ENCODE assay signal across 21 mouse cellular contexts in genomic region chr10:116006675-116007074, GRCm38 (mm10). TPM values are rescaled to one million over a fixed set of nuclear protein-coding genes. Genes with fewer than 3 reads are reported as not detected.
DNase-seq lines count a peak whose midpoint lies in the region; ATAC-seq and TF ChIP-seq lines count a peak whose summit lies in the region.
"Had no signal": no experiment of that assay in that cellular context is flagged by ENCODE, and none has a peak within 500 bp of the region (broad histone marks: within the 10 kb centered on the region; RNA-seq: fewer than 3 reads in every experiment).

No protein-coding gene starts in this region.

- WGBS in forebrain, embryonic 13.5 days: 40% methylated on average over 6 of the region's 6 CpGs
- 71% methylated on average over 6 of the region's 6 CpGs for whole genome bisulfite sequencing in forebrain, embryonic 10.5 days
- WGBS in lung, embryonic 14.5 days: 37% methylated on average over 6 of the region's 6 CpGs
- 29% methylated on average over 6 of the region's 6 CpGs for WGBS in lung, adult 2 months

- ATAC-seq in forebrain, embryonic 13.5 days: peak; percentile 41; the same call in 1 of the 2 replicates
- peak; percentile 63; the same call in 1 of the 2 replicates for ATAC-seq in lung, embryonic 14.5 days (ENCODE audit: insufficient read depth)
- no peak for ATAC-seq in activated CD4-positive, CD25-positive, alpha-beta regulatory T cell, adult 4 months
- ATAC-seq: intestine, embryonic 15.5 days; midbrain, embryonic 15.5 days had no signal

- H3K27ac ChIP-seq in forebrain, embryonic 13.5 days: no peak overlapping the region
- H3K27ac ChIP-seq in forebrain, embryonic 10.5 days: no peak overlapping the region
- H3K27ac ChIP-seq in lung, embryonic 14.5 days (ENCODE audit: low read depth): no peak overlapping the region
- H3K27ac ChIP-seq in cortical plate, adult 2 months (ENCODE audit: insufficient read depth, low read length): no peak overlapping the region
- H3K27ac ChIP-seq: hindbrain, embryonic 14.5 days; intestine, embryonic 15.5 days; midbrain, embryonic 15.5 days had no signal

- H3K9me3 ChIP-seq in forebrain, embryonic 13.5 days (replicated peaks): no peaks in the 10 kb centered on the region
- no peaks in the 10 kb centered on the region for H3K9me3 ChIP-seq in forebrain, embryonic 10.5 days
- no peaks in the 10 kb centered on the region for H3K9me3 ChIP-seq in lung, embryonic 14.5 days (ENCODE audit: low read depth, low read length)
- H3K9me3 ChIP-seq: intestine, embryonic 15.5 days; midbrain, embryonic 15.5 days had no signal

- H3K4me1 ChIP-seq in forebrain, embryonic 13.5 days: no peaks in the 10 kb centered on the region
- H3K4me1 ChIP-seq in forebrain, embryonic 10.5 days: 0 out of 2 replicates have a peak, but pooled peaks cover 4% of the 10 kb centered on the region
- H3K4me1 ChIP-seq in lung, embryonic 14.5 days (ENCODE audit: insufficient read depth): no peaks in the 10 kb centered on the region
- H3K4me1 ChIP-seq in lung, adult 2 months (ENCODE audit: control insufficient read depth, insufficient read depth, low read length): no peaks in the 10 kb centered on the region
- H3K4me1 ChIP-seq in cortical plate, adult 2 months (ENCODE audit: control insufficient read depth, insufficient read depth, low read length): no peaks in the 10 kb centered on the region
- H3K4me1 ChIP-seq: intestine, embryonic 15.5 days; midbrain, embryonic 15.5 days had no signal

- no peaks in the 10 kb centered on the region for H3K36me3 ChIP-seq in forebrain, embryonic 13.5 days (ENCODE audit: poor library complexity, severe bottlenecking)
- no peaks in the 10 kb centered on the region for H3K36me3 ChIP-seq in forebrain, embryonic 10.5 days (replicated peaks)
- no peaks in the 10 kb centered on the region for H3K36me3 ChIP-seq in lung, embryonic 14.5 days (ENCODE audit: insufficient read depth)
- H3K36me3 ChIP-seq: intestine, embryonic 15.5 days; midbrain, embryonic 15.5 days had no signal

- no peak for TF ChIP-seq POLR2A in lung, adult 2 months (IDR thresholded peaks at IDR 0.05; ENCODE audit: borderline replicate concordance, extremely low read depth, low read depth, low read length)
- TF ChIP-seq POLR2A in cortical plate, adult 2 months (IDR thresholded peaks at IDR 0.05; ENCODE audit: extremely low read depth, insufficient read depth, low read length): no peak

- H3K4me2 ChIP-seq in forebrain, embryonic 13.5 days: no peak overlapping the region
- 0 out of 2 replicates have a peak overlapping the region, but pooled peaks have one; percentile 1 for H3K4me2 ChIP-seq in lung, embryonic 14.5 days
- H3K4me2 ChIP-seq: hindbrain, embryonic 14.5 days; intestine, embryonic 15.5 days; liver, embryonic 11.5 days; midbrain, embryonic 15.5 days had no signal

- H3K27me3 ChIP-seq in forebrain, embryonic 13.5 days: no peaks in the 10 kb centered on the region
- H3K27me3 ChIP-seq in forebrain, embryonic 10.5 days (ENCODE audit: poor library complexity, severe bottlenecking): no peaks in the 10 kb centered on the region
- H3K27me3 ChIP-seq in lung, embryonic 14.5 days (ENCODE audit: insufficient read depth, low read length): no peaks in the 10 kb centered on the region
- H3K27me3 ChIP-seq: CH12.LX; intestine, embryonic 15.5 days; midbrain, embryonic 15.5 days had no signal

- no peak overlapping the region for H3K4me3 ChIP-seq in forebrain, embryonic 13.5 days
- H3K4me3 ChIP-seq in forebrain, embryonic 10.5 days: no peak overlapping the region
- H3K4me3 ChIP-seq in lung, embryonic 14.5 days (ENCODE audit: low read depth, low read length): no peak overlapping the region
- H3K4me3 ChIP-seq in lung, adult 2 months (replicated peaks; ENCODE audit: extremely low read depth, low read depth, low read length): no peak overlapping the region
- peak overlapping the region; percentile 20; the same call in 1 of the 2 replicates for H3K4me3 ChIP-seq in cortical plate, adult 2 months (ENCODE audit: insufficient read depth, low read length)
- H3K4me3 ChIP-seq: intestine, embryonic 15.5 days; midbrain, embryonic 15.5 days had no signal

- no peak overlapping the region for H3K9ac ChIP-seq in forebrain, embryonic 13.5 days
- no peak overlapping the region for H3K9ac ChIP-seq in lung, embryonic 14.5 days
- H3K9ac ChIP-seq: hindbrain, embryonic 14.5 days; intestine, embryonic 15.5 days; midbrain, embryonic 15.5 days had no signal

- no peak for DNase-seq in forebrain, embryonic 10.5 days (ENCODE audit: extremely low spot score, low spot score)
- DNase-seq in lung, embryonic 14.5 days: peak; percentile 42
- no peak for DNase-seq in lung, adult 2 months
- peak; percentile 22 for DNase-seq in MN1 (ENCODE audit: low spot score)
- no peak for DNase-seq in gastrocnemius, postnatal 4 days (ENCODE audit: low spot score in 2 of 2)
- DNase-seq: cerebellum, adult 9-11 months; heart, adult 18-20 months; heart, postnatal 36 days; kidney, adult 9 months; lung, adult 18-20 months; right cerebral cortex, adult 18-20 months; thymus, postnatal 14 days had no signal

- no peak for TF ChIP-seq CTCF in lung, embryonic 14.5 days (IDR thresholded peaks at IDR 0.05; ENCODE audit: low read depth)
- TF ChIP-seq CTCF in lung, adult 2 months (IDR thresholded peaks at IDR 0.05; ENCODE audit: insufficient read depth, low read length): no peak
- TF ChIP-seq CTCF in cortical plate, adult 2 months (IDR thresholded peaks at IDR 0.05; ENCODE audit: extremely low read depth, insufficient read depth, low read length): no peak

RNA-seq across cellular contexts. Expression of gene Ptprr, which starts 11.3 kb away (rescaled TPM):
- polyA plus RNA-seq in forebrain, embryonic 13.5 days (2015; fragmentation: Nextera tagmentation; extraction: Ambion mirVana): 1.9 and 3.4 TPM in 2 replicates
- 0.23 and 0.24 TPM in 2 replicates for polyA plus RNA-seq in forebrain, embryonic 10.5 days (2016; fragmentation: Nextera tagmentation; extraction: Ambion mirVana)
- polyA plus RNA-seq in lung, embryonic 14.5 days (2014; fragmentation: Nextera tagmentation; extraction: Ambion mirVana): 0.21 and 0.23 TPM in 2 replicates
- polyA plus RNA-seq in lung, adult 2 months (2012; rRNA removed): 0.59 and 0.89 TPM in 2 replicates
- 11.8 and 12.2 TPM in 2 replicates for polyA plus RNA-seq in cortical plate, adult 2 months (2012; rRNA removed)
- total RNA-seq in gastrocnemius, postnatal 4 days (2021): under 1 TPM; 0.18 to 0.56 TPM
- polyA plus RNA-seq in activated CD4-positive, CD25-positive, alpha-beta regulatory T cell, adult 4 months (2017; shearing (Covaris generic)): not detected
- total RNA-seq: MEL had no signal

Comparison
In these comparisons a context has a peak if more than half of its experiments do, and no peak if none do; other contexts are left out.
1. DNase-seq: peak in lung, embryonic 14.5 days (single experiment) and MN1 (single experiment); none in forebrain, embryonic 10.5 days (single experiment), lung, adult 2 months (single experiment) and gastrocnemius, postnatal 4 days (0 of 2).